Mouse (Mus musculus) forelimb bud, embryonic 11.5 days (tissue): ENCODE results near the gene Rcn3.

ENCODE experiments used
- DNase-seq: peaks from one replicate; pipeline ENCODE4 v3.0.0-alpha.2; 2012; ENCODE audit warnings: low read depth, low spot score

Rcn3 gene

DNA sequence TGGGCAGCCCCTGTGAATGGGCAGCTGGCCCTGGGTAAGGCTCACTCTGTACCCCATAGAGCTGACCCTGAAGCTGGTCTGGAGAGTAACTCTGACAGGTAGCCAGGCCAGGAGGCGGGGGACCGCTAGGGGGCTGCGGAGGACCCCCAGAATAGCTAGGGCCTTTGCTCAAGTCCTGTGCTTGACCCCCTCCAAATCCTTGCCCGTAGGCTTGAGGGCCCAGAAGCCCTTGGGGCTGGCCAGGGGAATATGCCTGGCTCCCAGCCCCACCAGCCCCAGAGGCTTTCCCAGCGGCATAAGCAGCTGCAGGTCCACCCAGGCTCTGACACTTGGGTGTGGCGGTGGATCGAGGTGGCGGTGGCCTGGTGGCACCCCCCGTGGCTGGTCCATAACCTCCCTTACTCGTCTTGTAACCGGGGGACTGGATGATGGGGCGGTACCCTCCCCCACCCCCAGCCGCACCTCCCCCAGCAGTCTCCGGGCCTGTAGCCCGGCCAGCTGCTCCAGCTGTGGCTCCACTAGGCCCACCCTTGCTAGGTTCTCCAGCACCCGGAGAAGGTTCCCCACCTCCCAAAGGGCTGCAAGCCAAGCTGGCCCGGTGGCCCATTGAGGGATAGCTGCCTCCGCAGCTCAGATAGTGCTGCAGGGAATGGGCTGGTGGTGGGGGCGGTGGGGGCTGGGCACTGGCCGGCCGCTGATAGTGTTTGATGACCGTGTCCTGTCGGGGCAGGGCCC, 42.9 kb downstream of the Rcn3 start:
- no peak for DNase-seq

DNA sequence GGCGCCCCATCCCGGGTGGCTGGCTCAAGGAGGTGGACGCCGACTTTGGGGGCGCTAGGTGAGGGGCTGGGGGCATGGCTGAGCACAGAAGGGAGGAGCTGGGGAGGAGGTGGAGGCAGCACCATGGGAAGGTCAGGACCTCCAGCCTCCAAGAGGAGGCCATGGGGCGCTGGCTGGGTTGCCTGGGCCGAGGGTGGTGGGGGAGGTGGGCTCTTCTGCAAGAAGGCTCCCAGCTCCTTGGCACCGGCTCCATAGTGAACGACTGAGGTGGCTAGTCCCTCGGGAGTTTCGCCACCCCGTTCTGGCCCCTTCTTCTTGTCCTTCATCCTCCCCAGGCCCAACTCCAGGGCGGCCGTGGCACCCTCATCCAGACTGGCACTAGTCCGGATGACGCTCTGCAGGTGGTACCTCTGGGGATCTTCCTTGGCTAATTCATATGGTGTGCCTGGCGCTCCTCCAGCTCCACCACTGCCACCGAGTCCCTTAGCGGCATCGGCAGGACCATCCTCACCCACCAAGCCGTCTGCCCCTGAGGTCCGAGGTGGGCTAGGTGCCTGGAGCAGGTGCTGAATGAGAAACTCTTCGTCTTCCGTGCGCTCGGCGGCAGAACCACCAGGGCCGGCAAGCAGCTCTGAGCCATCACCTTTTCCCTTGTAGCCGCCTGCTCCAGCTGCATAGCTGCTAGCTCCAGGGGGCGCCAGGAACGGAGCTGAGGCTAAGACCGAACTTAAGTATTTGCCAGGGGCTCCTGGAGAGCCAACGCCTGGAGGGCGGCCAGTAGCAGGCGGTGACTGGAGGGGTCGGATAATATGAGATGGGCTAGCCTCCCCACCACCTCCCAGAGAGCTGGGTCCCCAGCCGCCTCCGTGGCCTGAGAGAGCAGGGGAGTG, 43.8 kb downstream of the Rcn3 start:
- no peak for DNase-seq

DNA sequence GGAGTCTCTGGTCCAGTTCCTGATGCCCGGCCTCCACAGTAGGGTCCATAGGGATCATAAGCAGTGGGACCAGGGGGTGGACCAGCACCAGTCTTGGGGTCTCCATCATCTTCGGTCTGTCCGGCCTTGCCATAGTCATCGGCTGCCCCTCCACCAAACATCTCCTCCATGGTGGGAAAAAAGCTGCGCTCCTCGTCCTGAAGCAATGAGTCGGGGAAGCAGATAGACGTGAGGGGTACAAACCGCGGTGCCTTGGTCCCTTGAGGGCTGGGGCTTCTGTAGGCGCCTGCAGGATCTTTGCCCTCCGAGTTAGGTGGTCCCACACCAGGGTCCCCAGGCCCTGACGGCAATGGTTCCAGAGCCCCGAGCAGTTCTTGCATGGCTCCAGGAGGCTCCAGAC, 44.5 kb downstream of the Rcn3 start:
- no peak for DNase-seq

DNA sequence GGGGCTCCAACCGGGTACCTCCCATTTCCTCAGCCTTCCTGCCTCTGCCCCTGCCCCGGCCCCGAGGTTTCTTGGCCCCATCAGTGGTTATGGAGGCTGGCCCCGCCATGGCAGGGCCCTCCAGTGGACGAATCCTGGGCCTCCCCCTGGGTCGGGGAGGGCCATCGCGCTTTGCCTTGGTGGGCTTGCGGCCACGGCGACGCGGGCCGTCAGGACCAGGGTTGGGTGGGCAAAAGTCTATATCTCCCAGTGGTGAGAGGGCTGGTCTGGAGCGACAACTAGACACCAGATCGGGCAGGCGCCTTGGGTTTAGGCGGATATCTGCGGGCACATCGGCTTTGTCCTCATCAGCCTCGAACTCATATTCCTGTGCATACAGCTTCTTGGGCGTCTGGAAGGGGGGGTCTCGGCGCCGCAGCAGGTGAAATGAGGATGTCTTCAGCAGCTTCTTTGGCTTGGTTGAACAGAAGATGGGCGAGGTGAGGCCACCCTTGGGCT, 45.1 kb downstream of the Rcn3 start:
- DNase-seq, result no peak

DNA sequence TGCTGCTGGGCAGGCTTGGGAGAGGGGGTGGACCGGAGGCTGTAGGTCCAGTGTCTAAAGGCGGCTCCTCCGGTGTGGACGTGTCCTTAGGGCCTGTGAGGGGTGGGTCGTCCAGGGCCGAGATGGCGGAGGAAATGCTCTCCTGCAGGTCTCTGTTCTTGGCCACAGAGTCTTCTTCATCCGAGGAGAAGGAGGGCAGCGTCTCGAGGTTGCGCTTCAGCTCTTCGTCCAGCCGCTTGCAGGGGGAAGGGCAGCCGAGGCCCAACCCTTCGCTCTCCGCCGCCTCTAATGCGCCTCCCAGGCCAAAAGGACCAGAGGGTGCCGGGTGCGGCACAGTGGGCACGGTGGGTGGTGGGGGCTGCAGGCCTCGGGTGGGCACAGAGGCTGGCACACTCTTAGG, 46.3 kb downstream of the Rcn3 start:
- DNase-seq, result no peak

DNA sequence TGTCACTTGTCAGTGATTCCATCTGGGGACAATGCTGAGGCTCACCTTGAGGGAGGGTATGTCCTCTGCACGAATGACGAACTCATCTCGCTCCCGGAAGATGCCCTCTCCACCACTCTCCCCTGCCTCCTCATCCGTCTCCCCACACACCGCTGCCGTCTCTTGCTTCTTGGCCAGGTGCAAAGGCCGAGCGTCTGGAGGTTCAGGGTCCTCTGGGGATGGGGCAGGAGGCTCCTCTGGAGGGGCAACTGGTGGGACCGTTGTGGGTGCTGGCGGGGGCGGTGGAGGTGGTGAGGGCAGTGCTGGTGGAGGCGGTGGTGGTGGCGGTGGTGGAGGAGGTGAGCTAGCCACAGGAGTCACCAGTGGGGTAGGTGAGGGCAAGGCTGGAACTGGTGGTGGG, 48.7 kb downstream of the Rcn3 start:
- DNase-seq, result no peak

DNA sequence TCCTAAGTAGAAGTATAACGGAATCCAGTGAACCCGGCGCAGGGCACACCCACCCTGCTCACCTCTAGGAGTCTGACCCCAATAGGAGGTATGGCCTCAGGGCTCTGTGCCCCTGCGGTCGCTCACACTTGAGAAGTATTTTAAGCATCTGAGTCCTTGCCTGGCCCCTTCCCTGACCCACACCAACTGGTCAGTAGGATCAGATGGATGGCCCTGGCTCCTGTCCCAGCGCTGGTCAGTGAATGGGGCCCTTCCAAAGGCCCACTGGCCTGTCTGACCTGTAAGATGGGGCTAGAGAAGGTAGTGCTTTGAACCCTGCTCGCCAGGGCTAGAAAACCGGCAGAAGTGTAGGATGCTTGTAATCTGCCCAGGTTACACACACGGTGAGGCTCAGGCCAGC, 51.2 kb downstream of the Rcn3 start:
- DNase-seq, result no peak

DNA sequence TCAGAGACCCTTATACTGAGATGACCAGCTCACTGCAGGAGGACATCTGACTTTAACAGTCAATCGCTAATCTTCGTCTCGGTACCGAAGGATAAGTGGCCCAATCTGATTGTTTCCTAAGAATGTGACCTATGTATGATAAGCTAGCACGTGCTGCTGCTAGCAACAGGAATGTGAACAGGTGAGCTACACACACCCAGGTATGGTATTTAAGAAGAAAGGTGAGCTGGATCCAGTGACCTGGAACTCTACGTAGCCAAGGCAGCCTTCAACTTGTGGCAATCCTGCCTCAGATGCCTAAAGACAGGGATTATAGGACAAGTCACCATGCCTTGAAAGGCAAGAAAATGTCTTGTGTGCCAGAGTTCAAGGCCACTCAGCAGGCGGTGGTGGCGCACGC, 53.6 kb downstream of the Rcn3 start:
- no peak for DNase-seq

DNA sequence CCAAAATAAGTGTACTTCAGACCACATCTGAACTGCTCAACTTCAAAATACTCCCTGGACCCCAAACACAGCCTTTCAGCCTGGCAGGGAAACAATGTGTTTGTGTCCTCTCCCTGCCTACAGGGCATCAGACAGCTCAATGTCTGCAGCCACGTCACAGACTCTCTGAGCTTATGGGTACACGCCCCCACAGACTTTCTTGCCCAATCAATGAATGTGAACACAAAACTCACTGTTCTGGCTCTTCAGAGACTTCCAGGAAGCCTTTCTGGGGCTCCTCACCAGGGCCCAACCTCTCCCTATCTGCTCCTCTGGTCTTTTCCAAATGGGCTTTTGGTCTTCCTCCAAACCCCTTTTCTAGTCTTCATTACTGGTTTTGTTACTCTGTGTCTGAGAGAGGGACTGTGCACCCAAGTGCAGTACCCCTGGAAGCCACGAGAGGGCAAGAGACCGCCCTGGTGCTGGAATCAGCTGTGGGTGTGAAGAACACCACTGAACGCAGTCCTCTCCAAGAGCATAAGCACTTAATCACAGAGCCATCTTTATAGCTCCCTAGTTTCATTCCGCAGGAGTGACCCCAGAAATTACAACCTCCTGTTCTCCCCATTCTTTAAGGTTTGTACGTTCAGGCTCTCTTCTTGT, 54.2 kb downstream of the Rcn3 start:
- no peak for DNase-seq

DNA sequence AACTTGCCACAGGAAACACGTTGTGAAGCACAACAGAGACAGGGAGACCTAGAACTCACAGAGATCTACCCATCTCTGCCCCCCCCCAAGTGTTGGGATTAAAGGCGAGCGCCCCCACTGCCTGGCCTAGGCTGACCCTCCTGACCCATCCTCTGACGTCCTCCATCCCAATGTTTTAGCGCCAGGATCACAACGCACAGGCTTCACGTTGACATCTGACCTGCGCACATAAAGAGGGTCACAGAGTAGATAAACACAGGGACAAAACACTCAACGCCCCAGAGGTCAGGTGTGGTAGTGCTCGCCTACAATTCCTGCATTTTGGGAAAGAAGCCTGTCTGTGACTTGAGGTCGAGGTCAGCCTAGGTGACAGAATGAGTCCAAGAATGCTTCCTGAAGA, 55.3 kb downstream of the Rcn3 start:
- no peak for DNase-seq

DNA sequence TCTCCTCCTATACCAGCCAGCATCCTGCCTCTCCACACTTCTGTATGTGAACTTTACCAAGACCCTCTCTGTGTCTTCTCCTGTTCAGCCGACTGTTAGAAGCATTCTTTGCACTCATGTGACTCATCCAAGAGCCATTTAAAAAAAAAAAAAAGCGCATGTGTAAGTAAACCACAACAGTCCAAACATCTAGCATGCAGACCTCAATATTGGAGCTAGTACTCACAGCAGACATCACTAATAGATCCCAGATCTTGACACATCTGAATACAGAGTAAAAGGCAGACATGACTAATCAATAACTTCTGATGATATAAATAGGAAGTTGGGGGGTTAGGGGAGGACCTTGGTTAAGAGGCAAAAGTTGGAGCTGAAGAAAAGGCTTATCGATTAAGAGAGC, 56.4 kb downstream of the Rcn3 start:
- no peak for DNase-seq

DNA sequence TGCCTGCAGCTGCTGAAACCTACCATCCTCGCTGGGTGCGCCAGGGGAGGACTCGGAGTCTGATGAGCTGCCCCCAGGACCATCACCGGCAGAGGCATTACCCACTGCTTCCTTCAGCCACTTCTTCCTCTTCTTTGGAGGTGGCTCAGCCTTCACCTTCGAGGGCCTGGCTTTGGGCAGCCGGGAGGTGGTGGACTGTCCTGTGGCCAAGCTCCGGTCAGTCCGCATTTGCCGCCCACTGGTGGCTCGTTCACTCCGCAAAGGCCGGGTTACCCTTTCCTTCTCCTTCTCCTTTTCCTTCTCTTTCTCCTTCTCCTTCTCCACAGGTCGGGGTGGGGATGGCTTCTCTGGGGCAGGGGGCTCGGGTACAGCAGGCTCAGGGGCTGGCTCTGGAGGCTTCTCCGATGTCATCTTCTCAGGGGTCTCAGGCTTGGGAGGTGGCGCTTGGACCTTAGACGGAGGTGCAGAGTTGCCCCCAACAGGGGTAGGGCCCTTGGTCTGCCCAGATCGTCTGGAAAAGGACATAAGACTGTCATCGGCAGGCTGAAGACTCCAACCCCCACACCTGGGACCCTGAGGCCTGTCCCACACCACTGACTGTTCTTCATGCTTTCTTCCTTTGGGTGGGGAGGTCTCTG, 58.2 kb downstream of the Rcn3 start:
- DNase-seq, result no peak
